ENCODE assay signal across 9 mouse cellular contexts in genomic region chr5:92954827-92955475, GRCm38 (mm10).
A peak's percentile ranks its signal among the peaks of the same experiment; 100 is the strongest.
DNase-seq lines count a peak whose midpoint lies in the region; ATAC-seq and TF ChIP-seq lines count a peak whose summit lies in the region.
"Had no signal": no experiment of that assay in that cellular context is flagged by ENCODE, and none has a peak within 500 bp of the region (broad histone marks: within the 10 kb centered on the region; RNA-seq: fewer than 3 reads in every experiment).

No protein-coding gene starts in this region.

- peaks cover 50% of the 10 kb centered on the region for H3K36me3 ChIP-seq in heart, postnatal 0 days (replicated peaks; ENCODE audit: control insufficient read depth, insufficient read depth, low read length)
- H3K36me3 ChIP-seq in midbrain, embryonic 14.5 days (ENCODE audit: control insufficient read depth, insufficient read depth, low read length): peaks cover 18% of the 10 kb centered on the region; the same call in 1 of the 2 replicates
- H3K36me3 ChIP-seq: hindbrain, embryonic 15.5 days had no signal

- H3K9me3 ChIP-seq in heart, postnatal 0 days (replicated peaks; ENCODE audit: control insufficient read depth, low read length): no peaks in the 10 kb centered on the region
- H3K9me3 ChIP-seq in midbrain, embryonic 14.5 days (ENCODE audit: control insufficient read depth, low read length): no peaks in the 10 kb centered on the region
- H3K9me3 ChIP-seq: hindbrain, embryonic 15.5 days had no signal

- 42% methylated on average over 6 of the region's 6 CpGs for WGBS in heart, postnatal 0 days
- 70% methylated on average over 6 of the region's 6 CpGs for WGBS in midbrain, embryonic 14.5 days

- no peak overlapping the region for H3K4me3 ChIP-seq in heart, postnatal 0 days (ENCODE audit: low read depth, low read length)
- no peak overlapping the region for H3K4me3 ChIP-seq in midbrain, embryonic 14.5 days (replicated peaks; ENCODE audit: low read depth, low read length)
- H3K4me3 ChIP-seq: hindbrain, embryonic 15.5 days had no signal

- peak overlapping the region; percentile 22; the same call in 1 of the 2 replicates for H3K9ac ChIP-seq in heart, postnatal 0 days (replicated peaks; ENCODE audit: low read depth, low read length)
- no peak overlapping the region for H3K9ac ChIP-seq in midbrain, embryonic 14.5 days (replicated peaks; ENCODE audit: low read length)
- H3K9ac ChIP-seq: hindbrain, embryonic 15.5 days had no signal

- no peak overlapping the region for H3K4me2 ChIP-seq in heart, postnatal 0 days (ENCODE audit: low read depth, low read length)
- no peak overlapping the region for H3K4me2 ChIP-seq in midbrain, embryonic 14.5 days (ENCODE audit: low read length)
- H3K4me2 ChIP-seq: hindbrain, embryonic 15.5 days had no signal

- peak; percentile 38 to 49 for DNase-seq in cerebellum, adult 18-20 months
- DNase-seq in cerebellum, adult 11-12 months: no peak
- DNase-seq in ovary, postnatal 14 days (ENCODE audit: low spot score): peak; percentile 23
- DNase-seq in ovary, adult 18-20 months (ENCODE audit: low spot score): no peak
- DNase-seq in heart, postnatal 0 days (ENCODE audit: low spot score): no peak
- peak; percentile 44 for DNase-seq in midbrain, embryonic 14.5 days
- DNase-seq in urinary bladder, postnatal 25 days (ENCODE audit: low spot score): no peak
- DNase-seq in frontal cortex, postnatal 10 days (ENCODE audit: low spot score in 2 of 2): no peak

- peaks cover 18% of the 10 kb centered on the region; the same call in 1 of the 2 replicates for H3K4me1 ChIP-seq in heart, postnatal 0 days (ENCODE audit: control insufficient read depth, insufficient read depth)
- no peaks in the 10 kb centered on the region for H3K4me1 ChIP-seq in midbrain, embryonic 14.5 days (ENCODE audit: control insufficient read depth, insufficient read depth, low read length)

- TF ChIP-seq CTCF in heart, postnatal 0 days (IDR thresholded peaks at IDR 0.05; ENCODE audit: low read depth): peak; percentile 66

- peak overlapping the region; percentile 11; the same call in 1 of the 2 replicates for H3K27ac ChIP-seq in heart, postnatal 0 days (ENCODE audit: low read depth)
- no peak overlapping the region for H3K27ac ChIP-seq in midbrain, embryonic 14.5 days (replicated peaks; ENCODE audit: low read depth, low read length)
- H3K27ac ChIP-seq: hindbrain, embryonic 15.5 days had no signal

- no peak for TF ChIP-seq EP300 in heart, postnatal 0 days (IDR thresholded peaks at IDR 0.05; ENCODE audit: low read depth)

- H3K27me3 ChIP-seq in heart, postnatal 0 days (ENCODE audit: control insufficient read depth, insufficient read depth, low read length): no peaks in the 10 kb centered on the region
- no peaks in the 10 kb centered on the region for H3K27me3 ChIP-seq in midbrain, embryonic 14.5 days (ENCODE audit: control insufficient read depth, insufficient read depth, low read length)
- H3K27me3 ChIP-seq: hindbrain, embryonic 15.5 days had no signal

- ATAC-seq in heart, postnatal 0 days (ENCODE audit: insufficient read depth, low read depth): peak; percentile 47
- ATAC-seq in midbrain, embryonic 14.5 days (ENCODE audit: low FRiP score, low TSS enrichment): 0 out of 2 replicates have a peak, but pooled peaks have one; percentile 21

Comparison
In these comparisons a context has a peak if more than half of its experiments do, and no peak if none do; other contexts are left out.
1. DNase-seq: peak in cerebellum, adult 18-20 months (2 of 2), ovary, postnatal 14 days (single experiment) and midbrain, embryonic 14.5 days (single experiment); none in cerebellum, adult 11-12 months (single experiment), ovary, adult 18-20 months (single experiment), heart, postnatal 0 days (single experiment), urinary bladder, postnatal 25 days (single experiment) and frontal cortex, postnatal 10 days (0 of 2).